Mouse (Mus musculus) bone marrow, adult 2 months (tissue): ENCODE measurements at regions not wholly inside any gene's neighbourhood (a gene's known extent, or its start where the extent isn't known, plus 50 kb on each side); places are given as distances from the start of the nearest gene placed in this dataset.

ENCODE experiments used
- CTCF ChIP-seq: fragments of 200-500 bp; IDR thresholded peaks from 2 replicates; pipeline ENCODE4 v1.5.1; 2011; ENCODE audit warnings: low read length, control low read depth; ENCODE audit not compliant: control insufficient read depth, insufficient read depth
- POLR2A ChIP-seq: fragments of 200-500 bp; IDR thresholded peaks from 2 replicates; pipeline ENCODE4 v1.6.1; 2011; ENCODE audit warnings: low read depth, mild to moderate bottlenecking, control low read depth, low read length, borderline replicate concordance; ENCODE audit not compliant: control insufficient read depth

- no peak for TF ChIP-seq CTCF
- no peak for TF ChIP-seq POLR2A
Observed at GRCm38 (mm10) chr2:137204274-137204850, 87.9 kb upstream of the Jag1 start.
